Mouse (Mus musculus) erythroblast, embryonic 14.5 days (primary cell): ENCODE results near the gene Lta.

Experiments used
- GATA1 ChIP-seq: IDR thresholded peaks from 2 replicates; pipeline ENCODE4 v1.6.1; 2012; ENCODE audit warnings: low read length, inconsistent platforms, mixed read lengths
- TAL1 ChIP-seq: IDR thresholded peaks from 3 replicates; pipeline ENCODE4 v1.6.1; 2012; ENCODE audit warnings: low read length, inconsistent platforms, mixed read lengths

- TF ChIP-seq TAL1: no peak
- TF ChIP-seq GATA1: no peak
Observed at GRCm38 (mm10) chr17:35172445-35173234, 32.5 kb downstream of the Lta start.
